ENCODE assay signal across 22 mouse cellular contexts in the genomic region with DNA sequence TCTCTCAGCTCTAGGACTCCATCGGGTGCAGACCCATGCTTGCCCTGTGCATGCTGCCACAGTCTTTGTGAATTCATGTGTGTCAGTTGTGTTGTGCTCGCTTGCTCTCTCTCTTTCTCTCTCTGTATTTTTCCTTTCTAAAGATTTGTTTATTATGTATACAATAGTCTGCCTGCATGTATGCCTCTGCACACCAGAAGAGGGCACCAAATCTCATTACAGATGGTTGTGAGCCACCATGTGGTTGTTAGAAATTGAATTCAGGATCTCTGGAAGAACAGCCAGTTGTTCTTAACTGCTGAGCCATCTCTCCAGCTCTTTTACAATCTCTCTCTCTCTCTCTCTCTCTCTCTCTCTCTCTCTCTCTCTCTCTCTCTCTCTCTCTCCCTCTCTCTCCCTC. TPM values are rescaled to one million over a fixed set of nuclear protein-coding genes. Genes with fewer than 3 reads are reported as not detected.
DNase-seq lines count a peak whose midpoint lies in the region; ATAC-seq and TF ChIP-seq lines count a peak whose summit lies in the region.
"Had no signal": no experiment of that assay in that cellular context is flagged by ENCODE, and none has a peak within 500 bp of the region (broad histone marks: within the 10 kb centered on the region; RNA-seq: fewer than 3 reads in every experiment).

No protein-coding gene starts in this region.

- H3K27me3 ChIP-seq in heart, adult 2 months (ENCODE audit: control insufficient read depth, insufficient read depth, low read length) = no peaks in the 10 kb centered on the region
- H3K27me3 ChIP-seq in liver, adult 2 months (ENCODE audit: control insufficient read depth, insufficient read depth, low read length) = no peaks in the 10 kb centered on the region
- peaks cover 16% of the 10 kb centered on the region for H3K27me3 ChIP-seq in E14TG2a.4 (ENCODE audit: insufficient read depth, low read length)
- no peaks in the 10 kb centered on the region for H3K27me3 ChIP-seq in limb, embryonic 10.5 days (ENCODE audit: low read depth, poor library complexity, severe bottlenecking)
- H3K27me3 ChIP-seq in hindbrain, embryonic 13.5 days = no peaks in the 10 kb centered on the region
- H3K27me3 ChIP-seq: embryonic facial prominence, embryonic 12.5 days; heart, embryonic 15.5 days had no signal

- no peak for TF ChIP-seq POLR2A in heart, adult 2 months (IDR thresholded peaks at IDR 0.05; ENCODE audit: insufficient read depth, low read depth, low read length)
- no peak for TF ChIP-seq POLR2A in liver, adult 2 months (IDR thresholded peaks at IDR 0.05; ENCODE audit: extremely low read depth, insufficient read depth, low read length)

- H3K4me1 ChIP-seq in heart, adult 2 months (ENCODE audit: control insufficient read depth, insufficient read depth, low read length) = no peaks in the 10 kb centered on the region
- no peaks in the 10 kb centered on the region for H3K4me1 ChIP-seq in liver, adult 2 months (ENCODE audit: control insufficient read depth, insufficient read depth, low read length)
- peaks cover 11% of the 10 kb centered on the region for H3K4me1 ChIP-seq in E14TG2a.4 (replicated peaks; ENCODE audit: low read depth, low read length)
- peaks cover 26% of the 10 kb centered on the region for H3K4me1 ChIP-seq in limb, embryonic 10.5 days
- peaks cover 31% of the 10 kb centered on the region for H3K4me1 ChIP-seq in hindbrain, embryonic 13.5 days (replicated peaks)
- H3K4me1 ChIP-seq: embryonic facial prominence, embryonic 12.5 days; heart, embryonic 15.5 days had no signal

- H3K9ac ChIP-seq in heart, adult 2 months (ENCODE audit: low read depth, low read length) = no peak overlapping the region
- no peak overlapping the region for H3K9ac ChIP-seq in liver, adult 2 months (ENCODE audit: low read depth, low read length)
- H3K9ac ChIP-seq in hindbrain, embryonic 13.5 days = no peak overlapping the region
- H3K9ac ChIP-seq: embryonic facial prominence, embryonic 12.5 days; heart, embryonic 15.5 days; hindbrain, embryonic 14.5 days had no signal

- no peaks in the 10 kb centered on the region for H3K36me3 ChIP-seq in heart, adult 2 months (ENCODE audit: control insufficient read depth, insufficient read depth, low read length)
- H3K36me3 ChIP-seq in liver, adult 2 months (ENCODE audit: control insufficient read depth, insufficient read depth, low read length) = no peaks in the 10 kb centered on the region
- no peaks in the 10 kb centered on the region for H3K36me3 ChIP-seq in E14TG2a.4 (ENCODE audit: insufficient read depth, low read length)
- H3K36me3 ChIP-seq in limb, embryonic 10.5 days = no peaks in the 10 kb centered on the region
- H3K36me3 ChIP-seq in hindbrain, embryonic 13.5 days = no peaks in the 10 kb centered on the region
- H3K36me3 ChIP-seq: embryonic facial prominence, embryonic 12.5 days; G1E; heart, embryonic 15.5 days had no signal

- H3K4me2 ChIP-seq in hindbrain, embryonic 13.5 days = no peak overlapping the region
- H3K4me2 ChIP-seq: embryonic facial prominence, embryonic 12.5 days; heart, embryonic 11.5 days; heart, embryonic 15.5 days; hindbrain, embryonic 14.5 days had no signal

- intact Hi-C loops in heart, adult 2 months (cut with DNase I) = no loop called here

- H3K4me3 ChIP-seq in heart, adult 2 months = no peak overlapping the region
- H3K4me3 ChIP-seq in liver, adult 2 months (ENCODE audit: insufficient read depth, low read depth, low read length) = no peak overlapping the region
- H3K4me3 ChIP-seq in E14TG2a.4 (replicated peaks; ENCODE audit: low read length) = no peak overlapping the region
- H3K4me3 ChIP-seq in limb, embryonic 10.5 days = no peak overlapping the region
- no peak overlapping the region for H3K4me3 ChIP-seq in hindbrain, embryonic 13.5 days
- H3K4me3 ChIP-seq: embryonic facial prominence, embryonic 12.5 days; heart, embryonic 15.5 days had no signal

- TF ChIP-seq CTCF in heart, adult 2 months (IDR thresholded peaks at IDR 0.05) = peak; percentile 28; the same call in 1 of the 2 replicates
- 0 out of 2 replicates have a peak, but pooled peaks have one; percentile 4 for TF ChIP-seq CTCF in liver, adult 2 months (IDR thresholded peaks at IDR 0.05; ENCODE audit: low read depth, low read length)
- peak; percentile 16 for TF ChIP-seq CTCF in E14TG2a.4 (conservative IDR thresholded peaks at IDR 0.05; ENCODE audit: low read length)

- no peak for ATAC-seq in hindbrain, embryonic 13.5 days (ENCODE audit: low FRiP score)
- ATAC-seq: forebrain, embryonic 16.5 days had no signal

- no peak for DNase-seq in heart, adult 2 months
- no peak for DNase-seq in heart, adult 11 months
- no peak for DNase-seq in liver, adult 2 months (ENCODE audit: extremely low read depth, low read depth, low spot score)
- DNase-seq in liver = no peak
- peak; percentile 13 for DNase-seq in limb, embryonic 10.5 days (ENCODE audit: low spot score)
- DNase-seq: adrenal gland, postnatal 10 days; cerebellum, adult 11-12 months; cerebellum, adult 9-10 months; cerebellum, postnatal 25 days; gastrocnemius, postnatal 36 days; heart, adult 18-20 months; heart, postnatal 14 days had no signal

- H3K79me2 ChIP-seq in heart, adult 2 months (replicated peaks; ENCODE audit: control insufficient read depth, insufficient read depth, low read length) = no peaks in the 10 kb centered on the region
- no peaks in the 10 kb centered on the region for H3K79me2 ChIP-seq in liver, adult 2 months (ENCODE audit: control insufficient read depth, insufficient read depth, low read length)

- no peak overlapping the region for H3K27ac ChIP-seq in heart, adult 2 months
- H3K27ac ChIP-seq in liver, adult 2 months (replicated peaks; ENCODE audit: insufficient read depth, low read depth, low read length) = no peak overlapping the region
- H3K27ac ChIP-seq in limb, embryonic 10.5 days = no peak overlapping the region
- H3K27ac ChIP-seq in hindbrain, embryonic 13.5 days = no peak overlapping the region
- H3K27ac ChIP-seq: embryonic facial prominence, embryonic 12.5 days; heart, embryonic 15.5 days; hindbrain, embryonic 14.5 days had no signal

- WGBS in heart, adult 2 months = 93% methylated on average over 2 of the region's 2 CpGs
- 88% methylated on average over 2 of the region's 2 CpGs for WGBS in liver, adult 2 months
- 86% methylated on average over 2 of the region's 2 CpGs for WGBS in limb, embryonic 10.5 days
- WGBS in hindbrain, embryonic 13.5 days = 89% methylated on average over 2 of the region's 2 CpGs

- H3K9me3 ChIP-seq in E14TG2a.4 (ENCODE audit: low read length) = no peaks in the 10 kb centered on the region
- H3K9me3 ChIP-seq in limb, embryonic 10.5 days (replicated peaks) = no peaks in the 10 kb centered on the region
- H3K9me3 ChIP-seq in hindbrain, embryonic 13.5 days = no peaks in the 10 kb centered on the region
- H3K9me3 ChIP-seq: embryonic facial prominence, embryonic 12.5 days; G1E; heart, embryonic 15.5 days had no signal

- no peak for TF ChIP-seq EP300 in heart, adult 2 months (IDR thresholded peaks at IDR 0.05; ENCODE audit: insufficient read depth, low read depth, low read length)

RNA-seq across cellular contexts. Expression of gene Gpr156, which starts 18.6 kb away (rescaled TPM):
- total RNA-seq in heart, adult 2 months (2021) = under 1 TPM in 1 of 2 experiments, not detected in 1; 0.07 TPM
- polyA plus RNA-seq in heart, adult 2 months (2012; rRNA removed) = 0.02 and 0.09 TPM in 2 replicates
- total RNA-seq in liver, adult 2 months (2014; rRNA removed) = not detected in 2 replicates
- not detected in 2 replicates for polyA plus RNA-seq in liver, adult 2 months (2012; rRNA removed)
- 0.55 and 0.86 TPM in 2 replicates for polyA plus RNA-seq in limb, embryonic 10.5 days (2016; fragmentation: Nextera tagmentation; extraction: Ambion mirVana)
- polyA plus RNA-seq in hindbrain, embryonic 13.5 days (2015; fragmentation: Nextera tagmentation; extraction: Ambion mirVana) = 5.0 TPM in 2 replicates
- total RNA-seq: gastrocnemius, adult 18-20 months; hematopoietic stem cell, adult 5-6 weeks had no signal
- polyA plus RNA-seq: G1E had no signal
